Mouse (Mus musculus) kidney, adult 2 months (tissue): ENCODE measurements at regions not wholly inside any gene's neighbourhood (a gene's known extent, or its start where the extent isn't known, plus 50 kb on each side); places are given as distances from the start of the nearest gene placed in this dataset.

Experiments used
- DNase-seq: peaks from one replicate; pipeline ENCODE4 v3.0.0; 2021
- H3K27ac ChIP-seq: fragments of 200-500 bp; 2 replicates; pipeline ENCODE4 v1.5.1; 2012; ENCODE audit warnings: low read depth, low read length, control low read depth, inconsistent platforms; ENCODE audit not compliant: insufficient read depth
- H3K27me3 ChIP-seq: fragments of 200-500 bp; replicated peaks from 2 replicates; pipeline ENCODE4 v1.6.1; 2012; ENCODE audit warnings: mild to moderate bottlenecking, moderate library complexity, low read length, inconsistent platforms; ENCODE audit not compliant: control insufficient read depth, insufficient read depth
- H3K36me3 ChIP-seq: fragments of 200-500 bp; 2 replicates; pipeline ENCODE4 v1.6.1; 2012; ENCODE audit warnings: mild to moderate bottlenecking, moderate library complexity, low read length, inconsistent platforms; ENCODE audit not compliant: control insufficient read depth, insufficient read depth
- H3K4me1 ChIP-seq: fragments of 200-500 bp; 2 replicates; pipeline ENCODE4 v1.6.1; 2011; ENCODE audit warnings: low read length; ENCODE audit not compliant: control insufficient read depth, insufficient read depth
- H3K4me3 ChIP-seq: fragments of 200-500 bp; 2 replicates; pipeline ENCODE4 v1.5.1; 2011; ENCODE audit warnings: mild to moderate bottlenecking, low read depth, low read length, control low read depth; ENCODE audit not compliant: insufficient read depth
- CTCF ChIP-seq: fragments of 200-500 bp; conservative IDR thresholded peaks from 2 replicates; pipeline ENCODE4 v1.5.1; 2011; ENCODE audit warnings: low read depth, mild to moderate bottlenecking, control low read depth, low read length, moderate library complexity, mixed read lengths; ENCODE audit not compliant: insufficient read depth, insufficient read length
- POLR2A ChIP-seq: fragments of 200-500 bp; IDR thresholded peaks from one replicate; pipeline ENCODE4 v1.6.1; 2011; ENCODE audit warnings: low read depth, low read length, control low read depth
- WGBS: fragments of 180-500 bp; shearing (Covaris S2); methylation state at CpG from one replicate; pipeline ENCODE4 v1.1.7; 2018; 5-methylcytosine and 5-hydroxymethylcytosine counted together

DNA sequence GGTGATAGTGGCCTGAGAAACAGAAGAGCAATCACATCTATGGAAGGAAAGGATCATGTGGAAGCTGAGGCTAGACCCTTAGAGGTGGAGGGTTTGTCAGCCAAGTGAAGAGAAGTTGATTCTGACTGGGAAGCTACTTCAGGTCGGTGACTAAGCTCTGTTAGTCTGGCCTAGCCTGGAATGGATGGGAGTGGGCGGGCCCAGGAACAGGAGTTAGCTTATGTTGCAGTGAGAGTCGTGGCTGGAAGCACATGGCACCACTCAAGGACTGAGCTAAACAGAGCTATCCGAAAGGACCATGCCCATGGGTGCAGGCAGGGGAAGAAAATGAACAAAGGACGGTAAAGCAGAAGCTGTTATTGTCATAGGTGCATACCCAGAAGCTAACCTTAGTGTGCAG is 199.6 kb upstream of the Klf12 start:
- no peaks in the 10 kb centered on the region for H3K36me3 ChIP-seq
- 85% methylated on average over 5 of the region's 5 CpGs for WGBS
- TF ChIP-seq POLR2A (no peak), CTCF (no peak)
- no peak overlapping the region for H3K4me3 ChIP-seq
- H3K27ac ChIP-seq = no peak overlapping the region
- H3K27me3 ChIP-seq = no peaks in the 10 kb centered on the region
- no peaks in the 10 kb centered on the region for H3K4me1 ChIP-seq
- DNase-seq = no peak

DNA sequence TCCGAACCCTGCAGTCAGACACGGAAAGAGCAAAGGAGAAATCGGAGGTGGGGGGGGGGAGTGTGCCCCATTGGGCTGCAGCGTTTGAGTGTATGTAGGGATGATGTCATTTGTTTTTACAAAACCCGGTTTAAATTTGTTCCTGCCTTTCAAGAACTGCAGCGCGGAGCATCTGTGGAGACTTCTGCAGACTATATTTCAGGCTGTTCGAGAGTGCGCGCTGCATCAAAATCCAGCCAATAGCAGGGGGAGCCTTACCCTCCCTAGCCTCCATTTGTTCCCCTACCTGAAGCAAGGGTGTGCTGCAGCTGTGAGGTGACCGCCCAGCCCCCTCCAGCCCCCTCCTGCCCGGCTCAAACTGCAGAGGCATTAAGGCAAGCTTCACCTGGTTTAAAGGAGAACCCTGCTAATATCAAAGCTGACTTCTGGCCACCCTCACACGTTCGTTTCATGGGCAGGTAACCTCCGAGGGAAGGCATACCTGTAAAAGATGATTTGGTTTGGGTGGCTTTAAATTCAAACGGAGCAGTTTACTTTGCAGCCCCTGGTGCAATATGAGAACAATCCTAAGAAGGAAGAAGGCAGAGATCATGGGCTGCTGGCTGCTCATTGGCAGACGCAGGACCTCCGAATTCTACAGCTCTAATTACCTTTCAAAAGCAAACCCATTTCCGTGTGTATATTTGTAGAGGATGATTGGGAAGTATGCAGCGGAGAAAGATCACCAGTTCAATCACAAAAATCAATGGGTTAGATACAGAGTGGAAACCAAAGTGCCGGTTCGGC is 193.3 kb upstream of the Klf12 start:
- peak overlapping the region; percentile 41 for H3K4me3 ChIP-seq
- H3K27ac ChIP-seq = no peak overlapping the region
- peaks cover 2% of the 10 kb centered on the region; the same call in 1 of the 2 replicates for H3K27me3 ChIP-seq
- 13% methylated on average over 22 of the region's 22 CpGs for WGBS
- H3K36me3 ChIP-seq = no peaks in the 10 kb centered on the region
- TF ChIP-seq POLR2A (no peak), CTCF (no peak)
- DNase-seq = peak; percentile 33
- H3K4me1 ChIP-seq = 0 out of 2 replicates have a peak, but pooled peaks cover 3% of the 10 kb centered on the region

GRCm38 (mm10) chr14:100468311-100468710 is 183.8 kb upstream of the Klf12 start:
- 71% methylated on average over 3 of the region's 3 CpGs for WGBS
- no peak for DNase-seq
- no peak for TF ChIP-seq POLR2A
- no peak for TF ChIP-seq CTCF

GRCm38 (mm10) chr14:100462321-100462720 is 177.8 kb upstream of the Klf12 start:
- no peaks in the 10 kb centered on the region for H3K27me3 ChIP-seq
- H3K4me1 ChIP-seq = peaks cover 32% of the 10 kb centered on the region
- WGBS = 37% methylated on average over 6 of the region's 6 CpGs
- H3K27ac ChIP-seq = peak overlapping the region; percentile 77
- H3K36me3 ChIP-seq = no peaks in the 10 kb centered on the region
- DNase-seq = peak; percentile 84
- TF ChIP-seq CTCF (no peak), POLR2A (no peak)
- no peak overlapping the region; the same call in 1 of the 2 replicates for H3K4me3 ChIP-seq

More at GRCm38 (mm10) chr14:100468311-100468710, 183.8 kb upstream of the Klf12 start:
- Histone ChIP-seq H3K4me3 (no peak overlapping the region), H3K27ac (no peak overlapping the region), H3K36me3 (no peaks in the 10 kb centered on the region), H3K27me3 (no peaks in the 10 kb centered on the region), H3K4me1 (no peaks in the 10 kb centered on the region)

- no peak for TF ChIP-seq CTCF
- no peak for TF ChIP-seq POLR2A
- peaks cover 32% of the 10 kb centered on the region for H3K4me1 ChIP-seq
- no peak overlapping the region for H3K4me3 ChIP-seq
- H3K27me3 ChIP-seq = no peaks in the 10 kb centered on the region
- no peaks in the 10 kb centered on the region for H3K36me3 ChIP-seq
- peak overlapping the region; percentile 96 for H3K27ac ChIP-seq
- DNase-seq = peak; percentile 90
- 32% methylated on average over 12 of the region's 12 CpGs for WGBS
These were observed 176.9 kb upstream of the Klf12 start for GRCm38 (mm10) chr14:100461141-100462043.

- Histone ChIP-seq H3K4me3 (no peak overlapping the region), H3K36me3 (no peaks in the 10 kb centered on the region), H3K27ac (no peak overlapping the region), H3K27me3 (no peaks in the 10 kb centered on the region), H3K4me1 (peaks cover 32% of the 10 kb centered on the region)
- WGBS = 29% methylated on average over 8 of the region's 8 CpGs
- DNase-seq = peak; percentile 46
- TF ChIP-seq POLR2A = no peak
- no peak for TF ChIP-seq CTCF
These were observed 175.3 kb upstream of the Klf12 start for GRCm38 (mm10) chr14:100459601-100460290.
